Mouse (Mus musculus) embryonic facial prominence, embryonic 14.5 days (tissue): ENCODE data around the gene Glrx5. TPM values are rescaled to one million over a fixed set of nuclear protein-coding genes. Genes with fewer than 3 reads are reported as not detected.

Experiments
- ATAC-seq: fragments of 200-750 bp; cut with Nextera tagmentation; 2 replicates; pipeline ENCODE4 v1.8.0; 2017; ENCODE audit warnings: low read depth, moderate number of reproducible peaks, moderate TSS enrichment
- DNase-seq: peaks from one replicate; pipeline ENCODE4 v3.0.0-alpha.2; 2015; ENCODE audit warnings: low spot score
- H3K27ac ChIP-seq: fragments of 300-500 bp; sonication (generic); replicated peaks from 2 replicates; pipeline ENCODE4 v1.5.1; 2014; ENCODE audit warnings: low read depth, mild to moderate bottlenecking, low read length, moderate library complexity
- H3K27me3 ChIP-seq: fragments of 300-500 bp; sonication (generic); replicated peaks from 2 replicates; pipeline ENCODE4 v1.6.1; 2014; ENCODE audit warnings: low read length; ENCODE audit not compliant: control insufficient read depth, insufficient read depth
- H3K36me3 ChIP-seq: fragments of 300-500 bp; sonication (generic); 2 replicates; pipeline ENCODE4 v1.6.1; 2014; ENCODE audit warnings: low read length, mixed read lengths; ENCODE audit not compliant: control insufficient read depth, insufficient read depth
- H3K4me1 ChIP-seq: fragments of 300-500 bp; sonication (generic); 2 replicates; pipeline ENCODE4 v1.6.1; 2014; ENCODE audit warnings: antibody characterized with exemption, low read length; ENCODE audit not compliant: control insufficient read depth, insufficient read depth
- H3K4me2 ChIP-seq: fragments of 300-500 bp; sonication (generic); 2 replicates; pipeline ENCODE4 v1.6.1; 2014; ENCODE audit warnings: low read depth, mild to moderate bottlenecking, low read length, moderate library complexity, mixed read lengths
- H3K4me3 ChIP-seq: fragments of 300-500 bp; sonication (generic); 2 replicates; pipeline ENCODE4 v1.5.1; 2014; ENCODE audit warnings: low read depth, mild to moderate bottlenecking, low read length
- H3K9ac ChIP-seq: fragments of 300-500 bp; sonication (generic); 2 replicates; pipeline ENCODE4 v1.6.1; 2014; ENCODE audit warnings: low read depth, mild to moderate bottlenecking, low read length, moderate library complexity, mixed read lengths
- H3K9me3 ChIP-seq: fragments of 300-500 bp; sonication (generic); 2 replicates; pipeline ENCODE4 v1.6.1; 2016; ENCODE audit warnings: low read length; ENCODE audit not compliant: control insufficient read depth
- WGBS: fragments of 180-500 bp; shearing (Covaris S2); extraction: QIAGEN DNeasy Blood & Tissue Kit; methylation state at CpG from one replicate; pipeline ENCODE4 v1.1.7; 2014; 5-methylcytosine and 5-hydroxymethylcytosine counted together
- polyA plus RNA-seq: library from polyadenylated mRNA; unstranded; fragments of >200 nt; fragmentation: Nextera tagmentation; extraction: Ambion mirVana; gene quantifications from 2 replicates; pipeline ENCODE4 v1.2.1, GENCODE M21; 2014

Glrx5 gene
- polyA plus RNA-seq, 1 experiment from 2014 or later = 183 TPM

GRCm38 (mm10) chr12:105064168-105064567 is 31.7 kb downstream of the Glrx5 start:
- DNase-seq (no peak), ATAC-seq (no peak)
- Histone ChIP-seq H3K27me3 (no peaks in the 10 kb centered on the region), H3K27ac (no peak overlapping the region), H3K36me3 (no peaks in the 10 kb centered on the region), H3K4me2 (no peak overlapping the region), H3K4me1 (no peaks in the 10 kb centered on the region), H3K9ac (no peak overlapping the region), H3K9me3 (no peaks in the 10 kb centered on the region), H3K4me3 (no peak overlapping the region)
- 77% methylated on average over 4 of the region's 4 CpGs for WGBS

GRCm38 (mm10) chr12:105065119-105065518 is 32.6 kb downstream of the Glrx5 start:
- WGBS = 85% methylated on average over 7 of the region's 7 CpGs

GRCm38 (mm10) chr12:105066523-105066922 is 34.0 kb downstream of the Glrx5 start:
- no peak overlapping the region for H3K4me3 ChIP-seq
- H3K9me3 ChIP-seq = no peaks in the 10 kb centered on the region
- H3K27me3 ChIP-seq = no peaks in the 10 kb centered on the region
- H3K9ac ChIP-seq = no peak overlapping the region
- no peak overlapping the region for H3K27ac ChIP-seq
- no peak for DNase-seq
- no peaks in the 10 kb centered on the region for H3K4me1 ChIP-seq
- no peak for ATAC-seq
- H3K36me3 ChIP-seq = no peaks in the 10 kb centered on the region
- 76% methylated on average over 10 of the region's 10 CpGs for WGBS
- H3K4me2 ChIP-seq = no peak overlapping the region

More at GRCm38 (mm10) chr12:105065119-105065518, 32.6 kb downstream of the Glrx5 start:
- Histone ChIP-seq H3K27me3 (no peaks in the 10 kb centered on the region), H3K9me3 (no peaks in the 10 kb centered on the region), H3K4me2 (no peak overlapping the region), H3K4me1 (no peaks in the 10 kb centered on the region), H3K36me3 (no peaks in the 10 kb centered on the region), H3K27ac (no peak overlapping the region), H3K9ac (no peak overlapping the region), H3K4me3 (no peak overlapping the region)
- ATAC-seq (no peak), DNase-seq (no peak)

- no peaks in the 10 kb centered on the region for H3K36me3 ChIP-seq
- no peak for DNase-seq
- H3K4me2 ChIP-seq = no peak overlapping the region
- H3K9me3 ChIP-seq = no peaks in the 10 kb centered on the region
- no peaks in the 10 kb centered on the region for H3K4me1 ChIP-seq
- no peak for ATAC-seq
- H3K27ac ChIP-seq = no peak overlapping the region
- 75% methylated on average over 5 of the region's 5 CpGs for WGBS
- no peaks in the 10 kb centered on the region for H3K27me3 ChIP-seq
- H3K4me3 ChIP-seq = no peak overlapping the region
- H3K9ac ChIP-seq = no peak overlapping the region
These were observed 36.4 kb downstream of the Glrx5 start for GRCm38 (mm10) chr12:105068911-105069310.

GRCm38 (mm10) chr12:105073708-105074107 is 41.2 kb downstream of the Glrx5 start:
- no peaks in the 10 kb centered on the region for H3K4me1 ChIP-seq
- no peak overlapping the region for H3K27ac ChIP-seq
- no peak overlapping the region for H3K4me3 ChIP-seq
- H3K36me3 ChIP-seq = no peaks in the 10 kb centered on the region
- 0 out of 2 replicates have a peak, but pooled peaks cover 4% of the 10 kb centered on the region for H3K27me3 ChIP-seq
- no peak overlapping the region for H3K9ac ChIP-seq
- ATAC-seq (no peak), DNase-seq (no peak)
- no peaks in the 10 kb centered on the region for H3K9me3 ChIP-seq
- H3K4me2 ChIP-seq = no peak overlapping the region
- WGBS = 28% methylated on average over 8 of the region's 9 CpGs

- Histone ChIP-seq H3K4me2 (no peak overlapping the region), H3K27me3 (0 out of 2 replicates have a peak, but pooled peaks cover 4% of the 10 kb centered on the region), H3K4me3 (no peak overlapping the region), H3K4me1 (no peaks in the 10 kb centered on the region), H3K36me3 (no peaks in the 10 kb centered on the region), H3K9ac (no peak overlapping the region), H3K9me3 (no peaks in the 10 kb centered on the region), H3K27ac (no peak overlapping the region)
- 56% methylated on average over 7 of the region's 7 CpGs for WGBS
- ATAC-seq = no peak
- no peak for DNase-seq
These were observed 43.0 kb downstream of the Glrx5 start for GRCm38 (mm10) chr12:105075496-105075895.

GRCm38 (mm10) chr12:105076511-105076910 is 44.0 kb downstream of the Glrx5 start:
- 63% methylated on average over 3 of the region's 3 CpGs for WGBS

GRCm38 (mm10) chr12:105077232-105077631 is 44.7 kb downstream of the Glrx5 start:
- H3K4me1 ChIP-seq = no peaks in the 10 kb centered on the region
- H3K4me3 ChIP-seq = no peak overlapping the region
- no peak overlapping the region for H3K27ac ChIP-seq
- H3K9ac ChIP-seq = no peak overlapping the region
- 89% methylated on average over 2 of the region's 2 CpGs for WGBS
- ATAC-seq = no peak
- 0 out of 2 replicates have a peak, but pooled peaks cover 4% of the 10 kb centered on the region for H3K27me3 ChIP-seq
- H3K4me2 ChIP-seq = no peak overlapping the region
- H3K9me3 ChIP-seq = no peaks in the 10 kb centered on the region
- H3K36me3 ChIP-seq = no peaks in the 10 kb centered on the region
- no peak for DNase-seq

More at GRCm38 (mm10) chr12:105076511-105076910, 44.0 kb downstream of the Glrx5 start:
- no peak for DNase-seq
- no peak overlapping the region for H3K27ac ChIP-seq
- ATAC-seq = no peak
- no peak overlapping the region for H3K9ac ChIP-seq
- no peak overlapping the region for H3K4me2 ChIP-seq
- no peak overlapping the region for H3K4me3 ChIP-seq
- H3K27me3 ChIP-seq = 0 out of 2 replicates have a peak, but pooled peaks cover 4% of the 10 kb centered on the region
- no peaks in the 10 kb centered on the region for H3K4me1 ChIP-seq
- no peaks in the 10 kb centered on the region for H3K36me3 ChIP-seq
- no peaks in the 10 kb centered on the region for H3K9me3 ChIP-seq

GRCm38 (mm10) chr12:105084171-105084570 is 51.7 kb downstream of the Glrx5 start:
- H3K27ac ChIP-seq = no peak overlapping the region
- WGBS = 70% methylated on average over 5 of the region's 5 CpGs
- ATAC-seq (no peak), DNase-seq (no peak)
- no peak overlapping the region for H3K9ac ChIP-seq
- H3K4me1 ChIP-seq = no peaks in the 10 kb centered on the region
- no peak overlapping the region for H3K4me2 ChIP-seq
- no peaks in the 10 kb centered on the region for H3K36me3 ChIP-seq
- no peak overlapping the region for H3K4me3 ChIP-seq
- no peaks in the 10 kb centered on the region for H3K27me3 ChIP-seq
- no peaks in the 10 kb centered on the region for H3K9me3 ChIP-seq
